Mouse (Mus musculus): ENCODE measurements around the gene Gm21987.
"Not testable (repeated sequence)": the region's sequence is repeated elsewhere in the genome, so short reads cannot be mapped to it uniquely, and the experiment has no call there.

Gene Gm21987

GRCm38 (mm10) chr16:38346529-38347325 is at the start of gene Gm21987, which contains the start of gene Cox17:
Gm21987 (plus strand) TSS chr16:38347040.
Cox17 (plus strand) TSS chr16:38346991.
- DNase-seq (ENCODE audit: low spot score), result peak; percentile 99

GRCm38 (mm10) chr16:38298410-38298809 is 48.4 kb upstream of the Gm21987 start:
- DNase-seq (ENCODE audit: low spot score), result no peak

GRCm38 (mm10) chr16:38302367-38302766 is 44.5 kb upstream of the Gm21987 start:
- no peak for DNase-seq (ENCODE audit: low spot score)

DNA sequence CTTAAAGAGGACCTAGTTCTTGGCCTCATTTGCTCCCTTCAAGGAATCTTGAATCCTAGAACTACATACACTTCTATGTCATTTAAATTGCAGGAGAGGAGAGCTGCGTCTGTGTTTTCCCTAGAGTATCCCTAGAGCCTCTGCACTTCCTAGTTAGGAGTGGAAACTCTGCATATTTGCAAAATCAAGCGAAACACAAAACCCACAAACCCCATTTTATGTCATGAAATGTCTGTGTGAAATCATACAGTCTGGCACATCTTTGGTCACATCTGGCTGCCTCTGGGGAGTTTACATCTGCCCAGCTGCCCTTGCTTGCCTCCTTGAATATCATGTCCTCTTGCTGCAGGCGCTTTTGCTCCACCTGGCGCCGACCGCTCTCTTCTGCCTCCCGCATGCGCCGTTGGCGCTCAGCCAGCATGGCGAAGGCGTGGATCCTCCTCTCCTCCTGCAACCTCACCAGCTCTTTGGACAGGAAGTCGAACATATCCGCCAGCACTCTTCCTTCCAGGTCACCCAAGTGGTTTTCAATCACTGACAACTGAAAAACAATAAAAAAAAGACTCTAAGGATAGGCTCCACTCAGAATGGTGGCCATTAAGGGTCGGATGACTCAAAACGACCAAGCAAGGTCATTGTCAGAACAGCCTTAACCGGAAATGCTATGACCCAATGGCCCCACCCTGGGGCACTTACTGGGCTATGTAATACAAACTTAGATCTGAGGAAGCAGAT is 42.2 kb upstream of the Gm21987 start:
- no peak for DNase-seq (ENCODE audit: low spot score)

- DNase-seq (ENCODE audit: low spot score), result no peak
Measured at GRCm38 (mm10) chr16:38306571-38307220, 40.1 kb upstream of the Gm21987 start.

- DNase-seq (ENCODE audit: low spot score), result no peak
Measured at GRCm38 (mm10) chr16:38307221-38307605, 39.6 kb upstream of the Gm21987 start.

GRCm38 (mm10) chr16:38307651-38308050 is 39.2 kb upstream of the Gm21987 start:
- no peak for DNase-seq (ENCODE audit: low spot score)

- DNase-seq (ENCODE audit: low spot score), result no peak
Measured at GRCm38 (mm10) chr16:38308195-38308594, 38.6 kb upstream of the Gm21987 start.

DNA sequence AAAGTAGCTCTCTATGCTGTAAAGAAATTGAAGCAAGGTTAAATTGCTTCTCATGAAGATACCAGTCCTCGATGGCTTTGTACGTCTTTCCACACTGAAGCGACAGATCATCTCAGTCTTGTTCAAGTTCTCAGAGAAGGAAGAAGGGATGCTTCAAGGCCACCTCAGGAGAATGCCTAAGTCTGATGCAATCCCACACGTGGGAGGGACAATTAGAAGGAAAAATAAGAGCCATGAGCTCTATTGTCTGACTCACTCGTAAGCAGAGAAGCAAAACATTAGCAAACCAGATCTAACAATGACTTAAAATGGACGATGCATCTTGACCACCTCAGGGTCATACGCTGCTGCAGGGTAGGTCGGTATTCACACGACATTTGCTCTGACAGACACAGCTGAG is 28.3 kb upstream of the Gm21987 start:
- no peak for DNase-seq (ENCODE audit: low spot score)

GRCm38 (mm10) chr16:38319087-38319486 is 27.8 kb upstream of the Gm21987 start:
- no peak for DNase-seq (ENCODE audit: low spot score)

DNA sequence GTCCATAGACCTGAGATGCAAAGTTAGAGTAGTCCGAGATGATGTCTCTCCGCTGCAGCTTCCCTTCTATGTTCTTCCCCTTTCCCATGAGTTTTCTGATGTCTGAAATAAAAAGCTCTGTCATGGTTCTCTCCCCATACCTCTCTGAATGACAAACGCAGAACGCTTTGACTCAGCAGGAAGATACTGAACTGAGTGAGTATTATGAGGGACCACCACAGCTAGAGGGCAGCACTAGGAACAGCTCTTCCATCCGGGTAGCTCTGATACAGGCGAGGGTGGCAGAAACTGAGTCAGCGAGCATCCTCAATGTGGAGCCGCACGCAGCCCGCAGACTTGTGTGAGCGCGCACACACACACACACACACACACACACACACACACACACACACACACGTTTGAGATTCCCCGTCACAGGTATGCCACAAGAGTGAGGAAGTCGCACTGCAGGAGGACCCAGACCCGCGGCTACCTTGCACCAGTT is 25.3 kb upstream of the Gm21987 start:
- DNase-seq (ENCODE audit: low spot score), result no peak

- no peak for DNase-seq (ENCODE audit: low spot score)
Measured at GRCm38 (mm10) chr16:38324311-38324710, 22.5 kb upstream of the Gm21987 start.

DNA sequence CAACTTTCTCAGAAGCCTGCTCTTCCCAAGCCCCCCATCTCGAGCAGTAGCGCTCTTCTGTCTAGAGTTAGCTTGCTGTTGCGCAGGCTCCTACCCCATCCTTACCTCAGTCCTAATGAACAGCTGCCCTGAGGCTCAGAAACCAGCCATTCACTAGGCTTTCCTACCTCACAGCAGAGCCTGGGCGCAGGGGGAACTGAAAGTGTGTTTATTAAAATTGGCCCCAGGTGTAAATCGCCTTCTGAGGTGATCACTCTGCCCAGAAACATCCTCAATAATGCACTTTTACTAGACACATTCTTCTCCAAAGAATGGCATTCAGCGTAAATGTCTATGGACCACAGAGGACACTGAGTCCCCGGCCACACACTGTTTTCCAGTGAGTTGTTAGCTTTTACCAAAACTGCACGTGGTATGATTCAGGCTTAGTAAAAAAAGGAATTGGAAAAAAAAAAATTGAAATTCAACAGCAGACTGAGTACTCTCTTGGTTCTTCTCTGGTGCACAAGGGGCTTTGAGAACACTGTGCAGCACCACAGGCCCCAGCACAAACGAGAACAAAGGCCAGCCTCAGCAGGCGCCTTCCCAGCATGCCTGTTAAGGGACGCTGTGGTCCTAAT is 20.0 kb upstream of the Gm21987 start:
- no peak for DNase-seq (ENCODE audit: low spot score)

- DNase-seq (ENCODE audit: low spot score), result no peak
Measured at GRCm38 (mm10) chr16:38329340-38329739, 17.5 kb upstream of the Gm21987 start.

DNA sequence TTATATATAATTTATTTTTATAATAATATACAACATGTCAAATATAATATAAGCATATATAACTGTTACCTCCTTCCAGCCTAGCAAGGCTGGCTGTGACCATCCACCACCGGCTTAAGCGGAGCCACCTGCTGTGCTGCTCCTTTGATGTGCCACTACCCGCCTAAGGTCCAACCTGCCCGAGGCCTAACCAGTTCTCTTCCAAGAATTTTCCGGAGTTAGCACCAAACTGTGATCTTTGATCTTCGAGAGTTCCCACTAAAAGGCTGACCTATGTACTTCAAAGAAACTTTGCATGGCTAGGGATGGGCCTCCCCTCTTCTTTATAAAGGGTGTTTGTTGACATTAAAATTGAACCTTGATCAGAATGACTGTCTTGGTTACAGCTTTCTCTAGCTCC is 12.4 kb upstream of the Gm21987 start:
- no peak for DNase-seq (ENCODE audit: low spot score)

GRCm38 (mm10) chr16:38338077-38338476 is 8.8 kb upstream of the Gm21987 start:
- not testable (repeated sequence) for DNase-seq (ENCODE audit: low spot score)

DNA sequence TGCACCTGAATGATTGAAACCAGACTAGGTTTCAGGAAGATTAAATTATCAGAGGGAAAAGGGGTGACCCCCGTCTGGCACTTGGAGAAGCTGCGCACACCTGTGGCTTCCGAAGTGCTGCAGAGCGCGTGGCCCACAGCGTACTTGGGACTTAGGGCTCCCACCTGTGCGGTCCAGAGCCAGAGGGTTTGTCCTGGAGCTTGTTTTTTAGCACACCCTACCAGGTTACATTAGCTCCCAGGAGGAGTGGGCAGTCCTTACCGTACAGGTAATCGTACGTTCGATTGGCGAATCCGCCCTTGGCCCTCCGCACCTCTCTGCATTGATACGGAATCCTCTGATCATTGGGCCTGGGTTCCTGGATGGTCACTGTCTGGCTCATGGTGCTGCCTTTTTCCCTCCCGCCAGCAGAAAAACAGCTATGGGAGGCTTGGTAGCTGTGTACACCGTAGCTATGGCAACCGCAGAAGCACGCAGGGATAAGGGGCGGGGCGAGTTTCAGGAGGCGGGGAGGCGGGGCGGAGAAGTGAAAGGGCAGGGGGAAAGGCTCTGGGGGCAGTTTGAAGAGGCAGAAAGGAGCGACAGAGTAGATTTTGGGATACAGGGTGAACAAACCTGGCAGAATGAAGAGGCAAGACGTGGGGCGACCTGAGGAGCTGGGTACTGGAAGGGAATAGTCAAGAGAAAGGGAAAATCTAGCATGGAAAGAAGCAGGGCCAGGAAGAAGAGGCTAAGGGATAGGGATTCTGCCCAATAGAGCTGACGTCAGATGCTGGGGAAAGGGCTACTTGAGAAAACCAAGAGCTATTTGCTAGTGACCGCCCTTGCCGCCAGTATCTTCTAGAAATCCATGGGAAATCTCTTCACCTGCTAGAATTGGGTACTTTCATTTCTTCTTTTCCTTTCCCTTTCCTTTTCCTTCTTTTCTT is 5.2 kb upstream of the Gm21987 start, which contains the start of gene Maats1:
Gene Maats1, minus strand, starts transcription at position 748 of the 929 bp plus-strand sequence.
- DNase-seq (ENCODE audit: low spot score), result no peak

GRCm38 (mm10) chr16:38344941-38345725 is 1.7 kb upstream of the Gm21987 start:
- peak; percentile 67 for DNase-seq (ENCODE audit: low spot score)

- no peak for DNase-seq (ENCODE audit: low spot score)
Measured at GRCm38 (mm10) chr16:38347588-38347987, 748 bp downstream of the Gm21987 start.

DNA sequence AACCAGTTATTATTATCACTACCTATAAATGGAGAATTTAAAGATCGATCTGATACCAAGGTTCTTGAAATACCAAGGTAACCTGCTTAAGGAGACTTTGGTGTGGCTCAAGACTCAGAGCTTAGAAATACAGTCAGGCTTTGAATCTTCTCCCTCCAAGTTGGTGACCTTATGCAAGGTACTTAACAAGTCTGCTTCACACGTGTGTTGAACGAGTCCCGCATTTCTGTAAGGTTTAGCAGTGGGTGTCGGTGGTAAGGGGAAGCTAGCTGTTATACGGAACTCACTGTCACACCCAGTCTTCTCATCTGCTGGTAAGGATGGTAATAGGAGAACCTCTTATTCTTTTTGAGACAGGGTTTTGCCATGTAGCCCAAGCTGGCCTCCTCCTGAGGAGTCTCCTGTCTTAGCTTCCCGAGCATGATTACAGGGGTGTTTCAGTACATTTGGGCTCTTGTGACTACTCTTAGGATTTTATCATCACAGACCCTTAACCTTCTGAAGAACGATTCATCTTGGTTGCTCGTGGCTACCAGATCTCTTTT is 1.4 kb downstream of the Gm21987 start:
- DNase-seq (ENCODE audit: low spot score), result no peak

All from adipocyte (in vitro differentiated cells).